Mouse (Mus musculus) midbrain, embryonic 10.5 days (tissue): ENCODE measurements around the gene Nptx2. TPM values are rescaled to one million over a fixed set of nuclear protein-coding genes. Genes with fewer than 3 reads are reported as not detected.

Source experiments
- DNase-seq: peaks from one replicate; pipeline ENCODE4 v3.0.0-alpha.2; 2017; ENCODE audit warnings: low spot score
- H3K27ac ChIP-seq: fragments of 300-500 bp; sonication (generic); replicated peaks from 2 replicates; pipeline ENCODE4 v1.5.1; 2016; ENCODE audit warnings: mild to moderate bottlenecking
- H3K27me3 ChIP-seq: fragments of 300-500 bp; sonication (generic); 2 replicates; pipeline ENCODE4 v1.6.1; 2016; ENCODE audit warnings: low read depth, mild to moderate bottlenecking; ENCODE audit not compliant: poor library complexity, severe bottlenecking
- H3K36me3 ChIP-seq: fragments of 300-500 bp; sonication (generic); 2 replicates; pipeline ENCODE4 v1.6.1; 2016; ENCODE audit warnings: mild to moderate bottlenecking, moderate library complexity
- H3K4me1 ChIP-seq: fragments of 300-500 bp; sonication (generic); 2 replicates; pipeline ENCODE4 v1.6.1; 2016
- H3K4me3 ChIP-seq: fragments of 300-500 bp; sonication (generic); 2 replicates; pipeline ENCODE4 v1.5.1; 2016; ENCODE audit warnings: mild to moderate bottlenecking, moderate library complexity
- H3K9me3 ChIP-seq: fragments of 300-500 bp; sonication (generic); replicated peaks from 2 replicates; pipeline ENCODE4 v1.6.1; 2016; ENCODE audit warnings: mild to moderate bottlenecking
- WGBS: fragments of 180-500 bp; shearing (Covaris S2); methylation state at CpG from one replicate; pipeline ENCODE4 v1.1.7; 2016; 5-methylcytosine and 5-hydroxymethylcytosine counted together
- polyA plus RNA-seq: library from polyadenylated mRNA; unstranded; fragments of >200 nt; fragmentation: Nextera tagmentation; extraction: Ambion mirVana; gene quantifications from 2 replicates; pipeline ENCODE4 v1.2.1, GENCODE M21; 2016

The Nptx2 gene
- polyA plus RNA-seq, 1 experiment from 2014 or later, result 1.2 TPM

DNA sequence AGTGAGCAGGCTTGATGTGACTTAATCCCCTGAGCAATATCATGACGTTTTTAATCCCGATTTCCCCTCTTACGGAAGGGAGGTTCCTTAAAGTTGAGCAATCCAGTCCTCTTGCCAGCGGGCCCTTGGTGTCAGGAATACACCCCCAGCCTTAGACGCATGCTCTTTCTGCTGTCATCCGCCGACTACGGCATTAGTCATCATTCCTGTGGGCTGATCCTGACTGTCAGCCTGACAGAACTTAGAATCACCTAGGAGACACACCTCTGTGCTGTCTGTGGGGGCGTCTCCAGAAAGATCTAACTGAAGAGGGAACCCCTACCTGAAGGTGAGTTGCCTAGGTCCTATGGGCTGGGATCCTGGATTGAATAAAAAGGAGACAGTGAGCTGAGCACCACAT lies 49.1 kb downstream of the Nptx2 start:
- H3K9me3 ChIP-seq, result peaks cover 11% of the 10 kb centered on the region; the same call in 1 of the 2 replicates

More for the DNA sequence above, 49.1 kb downstream of the Nptx2 start:
- no peak for DNase-seq
- Histone ChIP-seq H3K4me3 (no peak overlapping the region), H3K36me3 (no peaks in the 10 kb centered on the region), H3K4me1 (peaks cover 15% of the 10 kb centered on the region), H3K27ac (no peak overlapping the region), H3K27me3 (no peaks in the 10 kb centered on the region)
- 92% methylated on average over 9 of the region's 9 CpGs for WGBS

Other genes starting within 250 kb of the Nptx2 start
- 2.8 and 3.9 TPM in 2 replicates for gene Baiap2l1, start 187.8 kb upstream of the Nptx2 start, polyA plus RNA-seq
- 2.5 and 10.9 TPM in 2 replicates for gene Tmem130, start 215.9 kb downstream of the Nptx2 start, polyA plus RNA-seq
- gene Trrap, start 221.8 kb downstream of the Nptx2 start, polyA plus RNA-seq, result 69.8 and 81.2 TPM in 2 replicates